In genomic region chr4:110046270-110046651, GRCm38 (mm10) we compare ENCODE assay signal across 21 mouse cellular contexts.
DNase-seq lines count a peak whose midpoint lies in the region; ATAC-seq and TF ChIP-seq lines count a peak whose summit lies in the region.
"Had no signal": no experiment of that assay in that cellular context is flagged by ENCODE, and none has a peak within 500 bp of the region (broad histone marks: within the 10 kb centered on the region; RNA-seq: fewer than 3 reads in every experiment).

No protein-coding gene starts in this region.

- no peaks in the 10 kb centered on the region for H3K27me3 ChIP-seq in kidney, embryonic 14.5 days (ENCODE audit: control insufficient read depth, insufficient read depth, low read length)
- H3K27me3 ChIP-seq: embryonic facial prominence, embryonic 15.5 days; heart, embryonic 13.5 days; hindbrain, embryonic 12.5 days had no signal

- no peak overlapping the region for H3K4me3 ChIP-seq in kidney, embryonic 14.5 days (ENCODE audit: low read length)
- no peak overlapping the region for H3K4me3 ChIP-seq in cortical plate, adult 2 months (ENCODE audit: insufficient read depth, low read length)
- H3K4me3 ChIP-seq: embryonic facial prominence, embryonic 15.5 days; erythroblast, embryonic 14.5 days; forebrain, embryonic 10.5 days; heart, adult 2 months; heart, embryonic 13.5 days; hindbrain, embryonic 12.5 days had no signal

- WGBS in kidney, embryonic 14.5 days, result 43% methylated on average over 11 of the region's 11 CpGs

- no peak for DNase-seq in kidney, adult 18-20 months
- DNase-seq in left cerebral cortex, postnatal 14 days (ENCODE audit: low spot score in 2 of 2), result peak; percentile 25 to 55
- DNase-seq in left cerebral cortex, adult 11 months (ENCODE audit: low spot score), result no peak
- DNase-seq: adrenal gland, adult 2 months; adrenal gland, postnatal 25 days; cerebellum, adult 2 months; cerebellum, postnatal 10 days; embryo, embryonic 11 days; gastrocnemius, postnatal 10 days; heart, adult 2 months; heart, postnatal 4 days had no signal

- ATAC-seq in kidney, embryonic 14.5 days (ENCODE audit: low FRiP score, low TSS enrichment), result no peak
- no peak for ATAC-seq in megakaryocyte progenitor cell, adult 5-6 weeks (replicated peaks; ENCODE audit: poor library complexity)
- ATAC-seq: forebrain, embryonic 14.5 days; hindbrain, embryonic 16.5 days had no signal

- TF ChIP-seq CTCF in cortical plate, adult 2 months (IDR thresholded peaks at IDR 0.05; ENCODE audit: extremely low read depth, insufficient read depth, low read length), result no peak

- H3K9me3 ChIP-seq in kidney, embryonic 14.5 days (ENCODE audit: control insufficient read depth, low read length), result no peaks in the 10 kb centered on the region
- H3K9me3 ChIP-seq: embryonic facial prominence, embryonic 15.5 days; forebrain, embryonic 10.5 days; heart, embryonic 13.5 days; hindbrain, embryonic 12.5 days had no signal

- H3K27ac ChIP-seq in kidney, embryonic 14.5 days (ENCODE audit: low read depth, low read length), result 0 out of 2 replicates have a peak overlapping the region, but pooled peaks have one; percentile 8
- 0 out of 2 replicates have a peak overlapping the region, but pooled peaks have one; percentile 39 for H3K27ac ChIP-seq in cortical plate, adult 2 months (ENCODE audit: insufficient read depth, low read length)
- H3K27ac ChIP-seq: embryonic facial prominence, embryonic 15.5 days; forebrain, embryonic 10.5 days; heart, adult 2 months; heart, embryonic 13.5 days; hindbrain, embryonic 12.5 days had no signal

- no peak overlapping the region for H3K9ac ChIP-seq in kidney, embryonic 14.5 days (ENCODE audit: low read depth, low read length)
- H3K9ac ChIP-seq: embryonic facial prominence, embryonic 15.5 days; heart, embryonic 13.5 days; hindbrain, embryonic 12.5 days had no signal

- TF ChIP-seq POLR2A in cortical plate, adult 2 months (IDR thresholded peaks at IDR 0.05; ENCODE audit: extremely low read depth, insufficient read depth, low read length), result no peak

- no peak overlapping the region for H3K4me2 ChIP-seq in kidney, embryonic 14.5 days (replicated peaks; ENCODE audit: low read depth, low read length)
- H3K4me2 ChIP-seq: embryonic facial prominence, embryonic 15.5 days; heart, embryonic 13.5 days; hindbrain, embryonic 12.5 days had no signal

- peaks cover 4% of the 10 kb centered on the region; the same call in 1 of the 2 replicates for H3K4me1 ChIP-seq in kidney, embryonic 14.5 days (ENCODE audit: control insufficient read depth, insufficient read depth, low read length)
- H3K4me1 ChIP-seq in cortical plate, adult 2 months (ENCODE audit: control insufficient read depth, insufficient read depth, low read length), result no peaks in the 10 kb centered on the region

- intact Hi-C loops in left cerebral cortex, postnatal 14 days (cut with DNase I), result no loop called here

- H3K36me3 ChIP-seq in kidney, embryonic 14.5 days (ENCODE audit: control insufficient read depth, insufficient read depth, low read length), result no peaks in the 10 kb centered on the region
- H3K36me3 ChIP-seq: embryonic facial prominence, embryonic 15.5 days; forebrain, embryonic 10.5 days; heart, embryonic 13.5 days; hindbrain, embryonic 12.5 days had no signal

Comparison
In these comparisons a context has a peak if more than half of its experiments do, and no peak if none do; other contexts are left out.
1. DNase-seq: peak in left cerebral cortex, postnatal 14 days (2 of 2); none in kidney, adult 18-20 months (single experiment) and left cerebral cortex, adult 11 months (single experiment).